Mouse (Mus musculus) thymus, adult 2 months (tissue): ENCODE measurements around the gene Gdpd4. TPM values are rescaled to one million over a fixed set of nuclear protein-coding genes. Genes with fewer than 3 reads are reported as not detected.

Experiments
- DNase-seq: peaks from one replicate; pipeline ENCODE4 v3.0.0; 2021
- H3K27ac ChIP-seq: fragments of 200-500 bp; 2 replicates; pipeline ENCODE4 v1.5.1; 2012; ENCODE audit warnings: low read length, control low read depth; ENCODE audit not compliant: control insufficient read depth, insufficient read depth
- H3K27me3 ChIP-seq: fragments of 200-500 bp; 2 replicates; pipeline ENCODE4 v1.6.1; 2012; ENCODE audit warnings: mild to moderate bottlenecking, low read length, moderate library complexity, mixed read lengths; ENCODE audit not compliant: control insufficient read depth, insufficient read depth
- H3K36me3 ChIP-seq: fragments of 200-500 bp; 2 replicates; pipeline ENCODE4 v1.6.1; 2012; ENCODE audit warnings: mild to moderate bottlenecking, low read length, moderate library complexity; ENCODE audit not compliant: control insufficient read depth, insufficient read depth
- H3K4me1 ChIP-seq: fragments of 200-500 bp; replicated peaks from 2 replicates; pipeline ENCODE4 v1.6.1; 2012; ENCODE audit warnings: low read length; ENCODE audit not compliant: control insufficient read depth, insufficient read depth
- H3K4me3 ChIP-seq: fragments of 200-500 bp; 2 replicates; pipeline ENCODE4 v1.5.1; 2012; ENCODE audit warnings: mild to moderate bottlenecking, low read length, control low read depth, moderate library complexity; ENCODE audit not compliant: control insufficient read depth, insufficient read depth
- CTCF ChIP-seq: fragments of 200-500 bp; IDR thresholded peaks from 2 replicates; pipeline ENCODE4 v1.5.1; 2012; ENCODE audit warnings: mild to moderate bottlenecking, control low read depth, low read length, moderate library complexity, borderline replicate concordance; ENCODE audit not compliant: control insufficient read depth, poor library complexity, insufficient read depth; ENCODE audit errors: extremely low read depth
- POLR2A ChIP-seq: fragments of 200-500 bp; IDR thresholded peaks from 2 replicates; pipeline ENCODE4 v1.6.1; 2012; ENCODE audit warnings: mild to moderate bottlenecking, low read length, control low read depth, moderate library complexity; ENCODE audit not compliant: control insufficient read depth, poor library complexity, insufficient read depth; ENCODE audit errors: extremely low read depth
- WGBS: fragments of 180-500 bp; shearing (Covaris S2); methylation state at CpG from one replicate; pipeline ENCODE4 v1.1.7; 2018; 5-methylcytosine and 5-hydroxymethylcytosine counted together
- polyA plus RNA-seq: library from polyadenylated mRNA; depleted of rRNA; stranded (reverse); fragments of >200 nt; gene quantifications from 2 replicates; pipeline ENCODE4 v1.2.3, GENCODE M21; 2012

Gene Gdpd4
- polyA plus RNA-seq, 1 experiment = not detected

GRCm38 (mm10) chr7:98051980-98052379 lies 132.2 kb downstream of the Gdpd4 start:
- peak; percentile 61 for DNase-seq
- no peak overlapping the region for H3K27ac ChIP-seq
- no peaks in the 10 kb centered on the region for H3K36me3 ChIP-seq
- H3K4me3 ChIP-seq = no peak overlapping the region
- H3K4me1 ChIP-seq = no peaks in the 10 kb centered on the region
- WGBS = 36% methylated on average over 8 of the region's 8 CpGs
- H3K27me3 ChIP-seq = no peaks in the 10 kb centered on the region
- no peak for TF ChIP-seq POLR2A
- TF ChIP-seq CTCF = peak; percentile 89

- Histone ChIP-seq H3K27ac (no peak overlapping the region), H3K36me3 (no peaks in the 10 kb centered on the region), H3K4me1 (no peaks in the 10 kb centered on the region), H3K4me3 (no peak overlapping the region), H3K27me3 (no peaks in the 10 kb centered on the region)
- 68% methylated on average over 9 of the region's 9 CpGs for WGBS
- TF ChIP-seq POLR2A (no peak), CTCF (no peak)
- no peak for DNase-seq
Measured at GRCm38 (mm10) chr7:98054461-98054860, 134.7 kb downstream of the Gdpd4 start.

- no peak overlapping the region for H3K27ac ChIP-seq
- no peaks in the 10 kb centered on the region for H3K4me1 ChIP-seq
- DNase-seq = no peak
- WGBS = 94% methylated on average over 8 of the region's 8 CpGs
- TF ChIP-seq POLR2A = no peak
- no peak for TF ChIP-seq CTCF
- no peaks in the 10 kb centered on the region for H3K36me3 ChIP-seq
- no peaks in the 10 kb centered on the region for H3K27me3 ChIP-seq
- no peak overlapping the region for H3K4me3 ChIP-seq
Measured at GRCm38 (mm10) chr7:98054942-98055341, 135.2 kb downstream of the Gdpd4 start.

- Histone ChIP-seq H3K27ac (no peak overlapping the region), H3K4me3 (no peak overlapping the region), H3K4me1 (no peaks in the 10 kb centered on the region), H3K27me3 (no peaks in the 10 kb centered on the region), H3K36me3 (no peaks in the 10 kb centered on the region)
- no peak for DNase-seq
- TF ChIP-seq CTCF (no peak), POLR2A (no peak)
- 95% methylated on average over 11 of the region's 11 CpGs for WGBS
Measured at GRCm38 (mm10) chr7:98066229-98066628, 146.5 kb downstream of the Gdpd4 start.

- Histone ChIP-seq H3K27ac (no peak overlapping the region), H3K4me3 (no peak overlapping the region), H3K27me3 (no peaks in the 10 kb centered on the region), H3K36me3 (no peaks in the 10 kb centered on the region), H3K4me1 (peaks cover 2% of the 10 kb centered on the region; the same call in 1 of the 2 replicates)
- 32% methylated on average over 5 of the region's 5 CpGs for WGBS
- no peak for TF ChIP-seq POLR2A
- peak; percentile 89 for TF ChIP-seq CTCF
- peak; percentile 83 for DNase-seq
Measured at GRCm38 (mm10) chr7:98071620-98072019, 151.9 kb downstream of the Gdpd4 start.

- no peaks in the 10 kb centered on the region for H3K36me3 ChIP-seq
- no peak for TF ChIP-seq CTCF
- no peak for TF ChIP-seq POLR2A
- WGBS = 57% methylated on average over 11 of the region's 11 CpGs
- peaks cover 6% of the 10 kb centered on the region; the same call in 1 of the 2 replicates for H3K4me1 ChIP-seq
- no peak overlapping the region for H3K4me3 ChIP-seq
- H3K27ac ChIP-seq = no peak overlapping the region
- no peak for DNase-seq
- no peaks in the 10 kb centered on the region for H3K27me3 ChIP-seq
Measured at GRCm38 (mm10) chr7:98077453-98077852, 157.7 kb downstream of the Gdpd4 start.

- 52% methylated on average over 5 of the region's 5 CpGs for WGBS
Measured at GRCm38 (mm10) chr7:98082376-98082775, 162.6 kb downstream of the Gdpd4 start.

More at GRCm38 (mm10) chr7:98082376-98082775, 162.6 kb downstream of the Gdpd4 start:
- H3K27ac ChIP-seq = no peak overlapping the region
- no peak for DNase-seq
- H3K27me3 ChIP-seq = no peaks in the 10 kb centered on the region
- TF ChIP-seq CTCF (no peak), POLR2A (no peak)
- H3K4me1 ChIP-seq = no peaks in the 10 kb centered on the region
- H3K36me3 ChIP-seq = no peaks in the 10 kb centered on the region
- no peak overlapping the region for H3K4me3 ChIP-seq
